Mouse (Mus musculus) liver, embryonic 14.5 days (tissue): ENCODE data around the gene Recql5. TPM values are rescaled to one million over a fixed set of nuclear protein-coding genes. Genes with fewer than 3 reads are reported as not detected.

Experiments used
- ATAC-seq: fragments of 200-750 bp; cut with Nextera tagmentation; 2 replicates; pipeline ENCODE4 v1.8.0; 2017; ENCODE audit warnings: moderate number of reproducible peaks, mild to moderate bottlenecking, moderate library complexity; ENCODE audit not compliant: insufficient read depth
- DNase-seq, 3 experiments: peaks; one replicate each; pipeline ENCODE4 v3.0.0-alpha.2; 2012 to 2013; ENCODE audit warnings: low read depth in 3 of 3, low spot score in 3 of 3
- H3K27ac ChIP-seq: fragments of 300-500 bp; sonication (generic); 2 replicates; pipeline ENCODE4 v1.5.1; 2014; ENCODE audit warnings: moderate library complexity, mild to moderate bottlenecking, control low read depth, inconsistent platforms
- H3K27me3 ChIP-seq: fragments of 300-500 bp; sonication (generic); 2 replicates; pipeline ENCODE4 v1.6.1; 2014; ENCODE audit warnings: mild to moderate bottlenecking, low read length, moderate library complexity; ENCODE audit not compliant: control insufficient read depth, insufficient read depth
- H3K36me3 ChIP-seq: fragments of 300-500 bp; sonication (generic); replicated peaks from 2 replicates; pipeline ENCODE4 v1.6.1; 2014; ENCODE audit warnings: low read depth; ENCODE audit not compliant: control insufficient read depth, insufficient read depth
- H3K4me1 ChIP-seq, 2 experiments: fragments of 200-500 bp in 1 of 2; fragments of 300-500 bp in 1 of 2; sonication (generic) in 1 of 2; replicated peaks; 2 replicates each; pipeline ENCODE4 v1.6.1; 2012 to 2014; ENCODE audit warnings: antibody characterized with exemption in 1 of 2, inconsistent platforms in 1 of 2, low read length in 1 of 2; ENCODE audit not compliant: control insufficient read depth in 2 of 2, insufficient read depth in 2 of 2
- H3K4me2 ChIP-seq: fragments of 300-500 bp; sonication (generic); 2 replicates; pipeline ENCODE4 v1.6.1; 2014; ENCODE audit warnings: low read depth, mild to moderate bottlenecking, control low read depth, moderate library complexity
- H3K4me3 ChIP-seq, 2 experiments: fragments of 200-500 bp in 1 of 2; fragments of 300-500 bp in 1 of 2; sonication (generic) in 1 of 2; 2 replicates each; pipeline ENCODE4 v1.5.1; 2012 to 2014; ENCODE audit warnings: low read depth in 2 of 2, low read length in 2 of 2, mild to moderate bottlenecking in 2 of 2, control low read depth in 1 of 2, inconsistent platforms in 1 of 2, moderate library complexity in 1 of 2; ENCODE audit not compliant: insufficient read depth in 1 of 2
- H3K9ac ChIP-seq: fragments of 300-500 bp; sonication (generic); replicated peaks from 2 replicates; pipeline ENCODE4 v1.6.1; 2014; ENCODE audit warnings: mild to moderate bottlenecking, control low read depth, moderate library complexity
- H3K9me3 ChIP-seq: fragments of 300-500 bp; sonication (generic); 2 replicates; pipeline ENCODE4 v1.6.1; 2016; ENCODE audit warnings: low read length, mixed read lengths; ENCODE audit not compliant: control insufficient read depth
- CTCF ChIP-seq: IDR thresholded peaks from 2 replicates; pipeline ENCODE4 v1.5.1; 2016; ENCODE audit warnings: antibody characterized with exemption, low read depth, control low read depth
- EP300 ChIP-seq: IDR thresholded peaks from 2 replicates; pipeline ENCODE4 v1.6.1; 2016; ENCODE audit warnings: antibody characterized with exemption, low read depth
- WGBS: fragments of 180-500 bp; shearing (Covaris S2); extraction: QIAGEN DNeasy Blood & Tissue Kit; methylation state at CpG from one replicate; pipeline ENCODE4 v1.1.7; 2014; ENCODE audit not compliant: insufficient replicate concordance; 5-methylcytosine and 5-hydroxymethylcytosine counted together
- polyA plus RNA-seq, 2 experiments: library from polyadenylated mRNA; depleted of rRNA in 1 of 2; stranded (reverse) in 1 of 2; unstranded in 1 of 2; fragments of >200 nt; fragmentation: Nextera tagmentation in 1 of 2; extraction: Ambion mirVana in 1 of 2; gene quantifications; 2 replicates each; pipeline versions ENCODE4 v1.2.1 to v1.2.3; 2012 to 2014

Gene Recql5
- polyA plus RNA-seq, 2 experiments: 6.1 to 7.3 TPM

GRCm38 (mm10) chr11:115904956-115905790 is 28.1 kb downstream of the Recql5 start:
- WGBS: 77% methylated on average over 16 of the region's 16 CpGs
- Histone ChIP-seq H3K4me3 (no peak overlapping the region), H3K27ac (peak overlapping the region; percentile 100), H3K4me2 (peak overlapping the region; percentile 95), H3K9me3 (no peaks in the 10 kb centered on the region), H3K4me1 (peaks cover 53 to 66% of the 10 kb centered on the region in 2 experiments), H3K9ac (peak overlapping the region; percentile 71), H3K27me3 (no peaks in the 10 kb centered on the region), H3K36me3 (peaks cover 49% of the 10 kb centered on the region)
- TF ChIP-seq EP300: no peak
- no peak; the same call in 1 of the 2 replicates for TF ChIP-seq CTCF
- DNase-seq (no peak), ATAC-seq (no peak)

DNA sequence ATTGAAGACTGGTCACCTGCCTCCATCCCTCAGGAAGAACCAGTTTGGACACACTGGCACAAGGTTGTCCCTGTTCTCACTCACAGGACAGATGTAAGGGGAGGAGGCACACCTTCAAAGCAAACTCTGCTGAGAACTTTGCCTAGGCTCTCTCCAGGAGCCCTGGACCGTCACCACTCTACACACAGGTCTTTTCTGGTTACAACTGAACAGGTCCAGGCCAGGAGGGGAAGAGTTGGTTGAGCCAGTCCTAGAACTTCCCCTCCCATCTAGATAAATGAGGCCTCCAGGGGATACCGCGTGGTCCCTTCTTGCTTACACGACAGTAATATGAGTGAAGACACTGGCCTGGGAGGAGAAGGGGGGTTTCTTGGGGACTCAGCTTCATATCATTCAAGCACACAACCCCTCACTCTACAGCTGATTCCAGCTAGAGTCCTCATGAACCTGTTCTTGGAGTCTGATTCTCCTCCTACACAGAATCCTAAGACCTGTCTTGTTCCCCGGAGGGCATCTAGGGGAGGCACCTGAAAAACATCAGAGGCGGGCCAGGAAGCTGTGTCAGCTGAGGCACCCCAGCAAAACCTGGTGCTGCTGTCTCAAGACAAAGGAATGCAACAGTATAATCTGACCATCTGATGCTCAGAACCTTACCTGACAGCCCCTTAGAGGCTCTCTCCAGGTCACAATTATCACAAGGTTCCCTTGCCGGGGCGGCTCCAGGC is 28.9 kb downstream of the Recql5 start:
- no peaks in the 10 kb centered on the region for H3K27me3 ChIP-seq
- no peak for ATAC-seq
- peaks cover 49% of the 10 kb centered on the region for H3K36me3 ChIP-seq
- 36% methylated on average over 8 of the region's 8 CpGs for WGBS
- peak overlapping the region; percentile 95 for H3K4me2 ChIP-seq
- peak overlapping the region; percentile 71 for H3K9ac ChIP-seq
- H3K9me3 ChIP-seq: no peaks in the 10 kb centered on the region
- H3K4me1 ChIP-seq: peaks cover 53 to 67% of the 10 kb centered on the region in 2 experiments
- H3K27ac ChIP-seq: peak overlapping the region; percentile 100
- DNase-seq: peak in 1 of 3 experiments; percentile 43
- H3K4me3 ChIP-seq: peak overlapping the region in 1 of 2 experiments; percentile 38; a peak in 2 of 4 replicates
- TF ChIP-seq EP300 (no peak), CTCF (no peak)

GRCm38 (mm10) chr11:115903384-115904230 is 29.7 kb downstream of the Recql5 start:
- Histone ChIP-seq H3K27me3 (no peaks in the 10 kb centered on the region), H3K36me3 (peaks cover 49% of the 10 kb centered on the region), H3K4me3 (peak overlapping the region; percentile 49 to 70), H3K4me1 (peaks cover 59 to 67% of the 10 kb centered on the region in 2 experiments), H3K9me3 (no peaks in the 10 kb centered on the region), H3K4me2 (peak overlapping the region; percentile 95), H3K9ac (peak overlapping the region; percentile 90), H3K27ac (peak overlapping the region; percentile 100)
- ATAC-seq (peak; percentile 84), DNase-seq (peak; percentile 80 to 91 (median 84))
- 6% methylated on average over 11 of the region's 11 CpGs for WGBS
- TF ChIP-seq EP300 (peak; percentile 74), CTCF (no peak)

DNA sequence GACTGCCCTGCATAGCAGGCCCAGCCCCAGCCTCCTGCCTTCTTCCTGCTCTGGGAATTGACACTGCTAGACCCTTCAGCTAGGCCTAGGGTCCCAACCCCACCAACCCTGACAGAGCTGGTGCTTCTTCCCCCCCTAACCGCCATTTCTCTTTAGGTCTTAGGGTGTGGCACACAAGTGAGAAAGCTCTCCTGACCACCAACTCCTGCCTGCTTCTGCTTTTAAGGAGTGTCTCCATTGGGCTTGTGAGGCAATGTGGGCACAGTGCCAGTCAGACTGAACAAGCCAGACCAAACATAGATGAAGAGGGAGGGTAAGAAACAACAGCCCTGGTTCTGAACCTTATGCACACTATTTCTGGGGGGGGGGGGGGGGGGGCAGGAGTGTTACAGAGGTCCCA is 30.4 kb downstream of the Recql5 start:
- Histone ChIP-seq H3K9me3 (no peaks in the 10 kb centered on the region), H3K36me3 (peaks cover 45% of the 10 kb centered on the region), H3K27me3 (no peaks in the 10 kb centered on the region), H3K4me1 (peaks cover 60 to 66% of the 10 kb centered on the region in 2 experiments), H3K27ac (peak overlapping the region; percentile 100), H3K4me3 (peak overlapping the region; percentile 70), H3K4me2 (peak overlapping the region; percentile 95), H3K9ac (peak overlapping the region; percentile 90)
- TF ChIP-seq EP300 (no peak), CTCF (no peak)
- ATAC-seq: no peak
- WGBS: 18% methylated on average over 1 of the region's 1 CpGs
- DNase-seq: no peak
